Mouse (Mus musculus) CD8-positive naive resting alpha-beta T cell, adult 2 months (primary cell): ENCODE results near the gene Samd4b.

Experiments
- DNase-seq, 2 experiments: peaks; one replicate each; pipeline ENCODE4 v3.0.0; 2022; ENCODE audit warnings: low read depth in 2 of 2, low spot score in 2 of 2

The Samd4b gene

DNA sequence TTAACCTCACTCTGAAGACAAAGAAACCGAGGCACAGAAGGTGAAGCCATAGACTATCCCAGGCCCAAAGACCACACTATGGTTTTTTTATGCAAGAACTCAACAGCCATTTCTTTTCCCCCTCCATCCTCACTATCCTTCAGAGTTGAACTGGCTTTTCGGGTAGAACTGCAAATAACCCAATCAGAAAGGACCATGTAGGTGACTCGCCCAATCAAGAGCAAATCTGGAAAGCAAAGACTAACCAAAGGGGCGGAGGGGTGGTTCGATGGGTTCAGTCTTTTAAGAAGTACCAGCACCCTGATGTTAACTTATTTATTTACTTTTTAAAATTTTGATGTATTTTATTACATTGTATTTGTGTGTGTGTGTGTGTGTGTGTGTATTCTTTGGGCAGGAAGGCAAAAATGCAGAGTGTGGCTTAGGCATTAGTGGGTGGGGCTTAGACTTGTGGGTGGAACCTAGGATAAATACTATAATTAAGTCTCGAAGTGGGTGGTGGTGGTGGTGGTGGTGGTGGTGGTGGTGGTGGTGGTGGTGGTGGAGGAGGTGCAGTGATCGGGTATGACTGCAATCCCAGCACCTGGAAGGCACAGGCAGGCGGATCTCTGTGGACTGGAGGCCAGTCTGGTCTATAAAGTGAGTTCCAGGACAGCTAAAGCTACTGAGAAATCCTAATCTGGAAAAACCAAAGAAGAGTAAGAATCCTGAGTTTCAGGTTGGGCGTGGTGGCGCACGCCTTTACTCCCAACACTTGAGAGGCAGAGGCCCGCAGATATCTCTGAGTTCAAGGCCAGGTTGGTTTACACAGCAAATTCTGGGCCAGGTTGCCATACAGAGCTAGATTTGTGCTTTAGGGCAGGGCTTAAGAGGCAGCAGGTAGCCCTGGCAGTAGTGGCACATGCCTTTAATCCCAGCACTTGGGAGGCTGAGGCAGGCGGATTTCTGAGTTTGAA, 149.8 kb downstream of the Samd4b start:
- DNase-seq = no peak

- DNase-seq = no peak
These were observed 150.7 kb downstream of the Samd4b start for GRCm38 (mm10) chr7:28447101-28447830.

DNA sequence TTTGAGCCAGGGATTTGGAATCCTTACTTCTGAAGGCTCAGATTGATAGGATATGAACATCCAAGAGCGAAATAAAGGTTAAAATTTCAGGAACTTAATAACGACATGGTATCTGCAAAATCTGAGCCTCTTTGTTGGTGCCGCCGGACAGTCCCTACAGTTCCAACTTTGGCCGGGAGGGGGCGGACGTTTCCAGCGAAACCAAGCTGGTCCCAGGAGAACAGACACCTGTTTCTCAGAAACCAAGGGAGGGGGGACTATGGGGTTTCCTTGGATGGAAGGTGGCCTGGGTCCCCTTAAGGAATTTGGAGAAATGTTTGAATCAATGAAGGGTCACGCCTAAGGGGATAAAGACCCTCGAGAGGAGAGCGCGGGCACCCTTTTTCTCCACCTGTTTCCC, 151.5 kb downstream of the Samd4b start:
- peak; percentile 72 to 85 for DNase-seq

GRCm38 (mm10) chr7:28444344-28444974, 153.5 kb downstream of the Samd4b start:
- no peak for DNase-seq

DNA sequence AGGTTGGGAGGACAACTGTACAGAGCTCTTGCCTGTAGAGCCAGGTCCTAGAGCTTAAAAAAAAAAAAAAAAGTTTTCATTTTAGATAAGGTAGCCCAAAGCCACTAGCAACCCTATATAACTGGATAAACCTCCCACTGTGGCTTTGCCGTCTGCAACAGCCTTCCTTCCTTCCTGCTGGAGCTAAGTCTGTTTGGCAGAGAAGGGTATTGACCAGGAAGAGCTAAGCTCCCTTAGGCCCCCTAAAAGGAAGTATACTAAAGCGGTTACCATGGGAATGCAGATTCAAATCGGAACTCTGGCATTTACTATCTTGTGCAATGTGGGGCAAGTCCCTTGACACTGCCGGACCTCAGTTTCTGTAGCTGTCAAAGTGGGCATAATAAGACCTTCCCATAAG, 155.3 kb downstream of the Samd4b start:
- DNase-seq = no peak

- no peak for DNase-seq
These were observed 156.0 kb downstream of the Samd4b start for GRCm38 (mm10) chr7:28441776-28442485.

DNA sequence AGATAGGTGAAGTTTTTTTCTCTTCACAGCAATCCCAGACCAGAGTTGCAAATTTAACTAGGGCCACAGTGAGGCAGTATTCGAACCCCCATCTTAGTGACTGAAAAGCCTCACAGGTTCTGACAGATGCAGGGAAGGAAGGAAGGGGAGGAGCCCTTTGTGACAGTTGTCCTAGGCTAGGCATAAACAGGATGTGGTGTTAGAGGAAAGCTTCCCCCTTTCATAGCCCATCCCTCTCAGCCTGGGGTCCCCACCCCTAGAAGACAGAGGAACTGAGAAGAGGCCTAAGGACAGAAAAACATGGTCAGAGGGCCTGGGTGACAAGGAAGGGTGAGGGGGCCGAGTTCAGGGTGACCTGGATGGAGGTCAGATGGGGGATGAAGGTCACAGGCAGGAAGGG, 157.2 kb downstream of the Samd4b start:
- peak; percentile 72 to 76 for DNase-seq

DNA sequence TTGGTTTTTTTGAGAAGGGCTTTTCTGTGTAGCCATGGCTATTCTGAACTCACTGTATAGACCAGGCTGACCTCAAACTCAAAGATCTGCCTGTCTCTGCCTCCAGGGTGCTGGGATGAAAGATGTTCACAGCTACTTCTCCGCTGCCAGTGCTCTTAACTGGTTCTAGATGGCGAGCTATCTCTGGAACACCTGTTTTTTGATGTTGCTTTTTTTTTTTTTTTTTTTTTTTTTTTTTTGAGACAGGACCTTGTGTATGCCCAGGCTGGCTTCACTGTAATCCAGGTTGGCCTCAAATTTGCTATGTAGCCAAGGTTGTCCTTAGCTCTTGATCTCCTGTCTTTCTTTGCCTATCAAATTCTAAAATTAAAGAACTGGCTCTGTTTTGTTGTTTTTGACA, 159.2 kb downstream of the Samd4b start:
- DNase-seq = no peak

DNA sequence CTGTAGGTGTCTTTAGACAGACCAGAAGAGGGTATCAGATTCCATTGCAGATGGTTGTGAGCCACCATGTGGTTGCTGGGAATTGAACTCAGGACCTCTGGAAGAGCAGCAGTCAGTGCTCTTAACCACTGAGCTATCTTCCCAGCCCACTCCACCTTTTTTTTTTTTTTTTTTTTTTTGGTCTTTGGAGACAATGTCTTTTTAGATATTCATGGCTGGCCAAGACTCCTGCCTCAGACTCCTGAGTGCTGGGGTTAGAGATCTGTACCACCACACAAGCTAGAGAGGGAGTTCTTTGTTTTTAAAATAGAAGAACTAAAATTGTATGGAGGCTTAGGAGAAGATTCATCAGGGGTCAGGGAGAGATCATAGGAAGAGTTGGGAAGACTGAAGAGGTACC, 160.0 kb downstream of the Samd4b start:
- DNase-seq = no peak

DNA sequence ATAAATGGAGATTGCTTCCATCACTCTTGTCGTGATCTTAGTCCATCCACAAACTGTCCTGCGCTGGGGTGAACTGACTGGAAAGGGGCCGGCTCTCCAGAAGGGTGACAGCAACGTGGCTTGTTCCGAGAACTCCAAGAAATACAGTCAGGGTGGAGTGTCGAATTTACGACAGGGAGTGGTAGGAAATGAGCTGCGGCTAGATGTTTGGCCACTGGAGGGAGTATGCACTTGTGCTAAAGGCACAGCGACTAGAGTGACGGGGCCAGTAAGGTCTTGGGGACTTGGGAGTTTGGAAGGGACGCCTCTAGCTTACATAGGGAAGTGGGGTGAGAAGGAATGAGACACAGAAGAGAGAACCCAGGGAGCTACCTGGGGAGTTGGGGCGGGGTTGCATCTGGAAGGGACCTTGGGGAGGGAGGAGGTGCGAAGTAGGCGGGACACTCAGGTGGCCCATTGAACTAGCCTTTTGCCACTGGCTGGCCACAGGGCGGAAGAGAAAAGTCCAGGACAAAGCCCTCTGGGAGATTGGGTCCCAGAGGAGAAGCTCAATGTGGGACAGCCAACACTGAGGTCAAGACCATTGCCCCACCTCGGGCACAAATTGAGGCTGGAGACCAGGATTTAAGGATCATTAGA, 160.9 kb downstream of the Samd4b start, which contains the start of gene Gmfg:
Gmfg (plus strand) TSS at position 516 of the 639 bp plus-strand sequence.
- peak; percentile 80 to 85 for DNase-seq

- peak; percentile 99 for DNase-seq
These were observed 161.6 kb downstream of the Samd4b start for GRCm38 (mm10) chr7:28436271-28436904.

DNA sequence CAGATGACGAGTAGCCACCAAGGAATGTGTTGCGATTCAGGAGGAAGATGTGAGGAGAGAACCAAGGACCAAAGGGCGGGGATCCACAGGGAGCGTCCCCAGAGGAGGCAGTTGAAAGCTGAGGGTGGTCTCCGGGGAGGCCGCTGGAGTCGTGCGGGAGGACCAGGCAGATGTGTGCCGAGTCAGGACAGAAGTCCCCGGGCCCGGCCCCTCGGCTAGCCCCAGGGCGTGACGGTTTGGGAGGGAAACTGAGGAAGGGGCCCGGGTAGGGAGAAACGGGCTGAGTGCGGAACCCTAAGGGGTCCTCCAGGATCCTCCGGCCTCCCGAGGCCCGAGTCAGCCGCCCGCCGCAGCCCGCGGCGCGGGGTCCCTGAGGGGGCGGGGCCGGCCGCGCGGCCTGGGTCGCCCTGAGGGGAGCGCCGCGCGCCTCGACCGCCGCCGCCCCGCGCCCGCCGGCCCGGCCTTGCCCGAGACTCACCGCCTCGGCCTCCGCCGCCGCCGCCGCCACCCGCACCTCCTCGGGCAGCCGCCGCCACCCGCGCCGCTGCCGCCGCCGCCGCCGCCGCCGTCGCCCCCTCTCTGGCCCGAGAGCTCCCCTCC, 162.2 kb downstream of the Samd4b start:
- peak in 1 of 2 experiments; percentile 23 for DNase-seq

DNA sequence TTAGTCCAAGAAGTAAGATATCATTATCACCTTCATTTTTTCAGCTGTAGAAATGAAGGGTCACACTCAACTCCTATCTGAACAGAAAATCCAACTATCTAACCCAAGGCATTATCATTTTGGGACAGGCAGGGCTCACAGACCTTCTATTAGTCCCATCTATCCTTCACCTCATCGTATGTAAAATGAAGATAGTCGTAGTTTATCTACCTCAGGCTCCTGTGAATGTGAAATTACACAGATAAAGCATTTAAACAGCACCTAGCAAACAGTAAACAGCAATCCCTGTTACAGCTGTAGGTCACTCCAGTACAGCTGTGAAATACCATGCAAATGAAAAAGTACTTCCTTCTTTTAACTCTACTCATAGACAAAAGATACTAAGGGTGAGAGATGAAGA, 165.7 kb downstream of the Samd4b start:
- no peak for DNase-seq

GRCm38 (mm10) chr7:28430512-28430911, 167.4 kb downstream of the Samd4b start:
- DNase-seq = no peak

GRCm38 (mm10) chr7:28427738-28428137, 170.2 kb downstream of the Samd4b start:
- no peak for DNase-seq

GRCm38 (mm10) chr7:28423018-28423417, 174.9 kb downstream of the Samd4b start:
- no peak for DNase-seq

- DNase-seq = no peak
These were observed 178.5 kb downstream of the Samd4b start for GRCm38 (mm10) chr7:28419416-28419815.

DNA sequence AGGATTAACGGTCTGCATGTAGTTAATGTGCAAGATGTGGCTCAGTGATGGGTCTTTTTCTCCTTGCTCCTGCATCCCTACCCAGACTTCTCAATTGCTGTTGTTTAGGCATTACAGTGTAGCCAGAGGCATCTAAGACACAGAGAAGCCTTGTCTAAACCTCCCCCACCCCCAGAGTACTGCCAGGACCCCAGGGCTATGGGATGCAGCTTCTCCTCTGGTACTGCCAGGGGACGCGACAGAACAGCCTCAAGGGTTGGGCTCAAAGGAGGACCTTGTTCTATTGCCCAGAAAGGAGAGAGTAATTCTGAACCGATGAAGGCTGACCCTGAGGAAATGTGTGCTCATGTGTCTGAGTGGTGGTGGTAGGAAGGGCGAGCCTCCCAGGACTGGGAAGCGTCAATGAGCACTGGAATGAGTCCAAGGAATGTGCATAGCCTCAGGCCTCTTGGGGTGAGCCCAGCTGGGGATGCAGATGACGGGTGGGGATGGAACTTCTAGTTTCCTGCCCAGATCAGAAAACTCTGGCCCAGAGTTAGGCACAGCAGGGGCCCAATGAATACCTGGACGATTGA, 179.8 kb downstream of the Samd4b start:
- DNase-seq = no peak

GRCm38 (mm10) chr7:28417368-28417767, 180.6 kb downstream of the Samd4b start:
- DNase-seq = no peak
